Mouse (Mus musculus) heart, embryonic 12.5 days (tissue): ENCODE data around the gene Rnasek. TPM values are rescaled to one million over a fixed set of nuclear protein-coding genes. Genes with fewer than 3 reads are reported as not detected.
A peak's percentile ranks its signal among the peaks of the same experiment; 100 is the strongest.

ENCODE experiments used
- ATAC-seq: fragments of 200-750 bp; cut with Nextera tagmentation; 2 replicates; pipeline ENCODE4 v1.8.0; 2017; ENCODE audit warnings: moderate TSS enrichment, moderate library complexity; ENCODE audit not compliant: insufficient number of reproducible peaks, low FRiP score
- H3K27ac ChIP-seq: fragments of 300-500 bp; sonication (generic); 2 replicates; pipeline ENCODE4 v1.5.1; 2016; ENCODE audit warnings: mild to moderate bottlenecking, moderate library complexity; ENCODE audit not compliant: poor library complexity, severe bottlenecking
- H3K27me3 ChIP-seq: fragments of 300-500 bp; sonication (generic); replicated peaks from 2 replicates; pipeline ENCODE4 v1.6.1; 2016; ENCODE audit warnings: mild to moderate bottlenecking, moderate library complexity
- H3K36me3 ChIP-seq: fragments of 300-500 bp; sonication (generic); 2 replicates; pipeline ENCODE4 v1.6.1; 2016; ENCODE audit warnings: mild to moderate bottlenecking, moderate library complexity
- H3K4me1 ChIP-seq: fragments of 300-500 bp; sonication (generic); replicated peaks from 2 replicates; pipeline ENCODE4 v1.6.1; 2016; ENCODE audit warnings: mild to moderate bottlenecking
- H3K4me2 ChIP-seq: fragments of 300-500 bp; sonication (generic); 2 replicates; pipeline ENCODE4 v1.6.1; 2016; ENCODE audit warnings: mild to moderate bottlenecking, moderate library complexity
- H3K4me3 ChIP-seq: fragments of 300-500 bp; sonication (generic); 2 replicates; pipeline ENCODE4 v1.5.1; 2016; ENCODE audit warnings: mild to moderate bottlenecking
- H3K9ac ChIP-seq: fragments of 300-500 bp; sonication (generic); 2 replicates; pipeline ENCODE4 v1.6.1; 2016; ENCODE audit warnings: mild to moderate bottlenecking, moderate library complexity
- H3K9me3 ChIP-seq: fragments of 300-500 bp; sonication (generic); replicated peaks from 2 replicates; pipeline ENCODE4 v1.6.1; 2016; ENCODE audit warnings: mild to moderate bottlenecking, moderate library complexity
- WGBS: fragments of 180-500 bp; shearing (Covaris S2); methylation state at CpG from one replicate; pipeline ENCODE4 v1.1.7; 2016; 5-methylcytosine and 5-hydroxymethylcytosine counted together
- polyA plus RNA-seq: library from polyadenylated mRNA; unstranded; fragments of >200 nt; fragmentation: Nextera tagmentation; extraction: Ambion mirVana; gene quantifications from 2 replicates; pipeline ENCODE4 v1.2.1, GENCODE M21; 2016

Rnasek gene
- polyA plus RNA-seq, 1 experiment from 2014 or later: 207 TPM

DNA sequence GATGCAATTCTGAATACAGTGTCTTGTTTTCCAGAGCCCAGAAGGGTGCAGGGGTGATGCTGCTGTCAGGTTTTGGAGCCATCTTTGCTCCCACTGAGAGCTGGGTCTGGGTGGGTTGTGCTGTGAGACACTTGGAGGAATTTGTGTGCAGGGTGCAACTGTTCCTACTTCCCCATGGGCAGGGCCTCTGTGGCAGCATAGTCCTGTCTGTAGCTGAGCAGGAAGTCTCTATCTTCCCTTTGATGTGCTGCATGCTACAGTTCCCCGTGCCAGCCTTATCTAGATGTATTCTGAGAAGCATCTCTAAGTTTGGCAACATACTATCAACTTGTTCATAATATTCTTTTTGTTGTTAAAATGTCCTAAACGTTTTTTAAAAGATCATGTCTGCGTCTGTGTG is 25.6 kb upstream of the Rnasek start:
- peaks cover 15% of the 10 kb centered on the region for H3K4me1 ChIP-seq
- H3K9me3 ChIP-seq: peaks cover 2% of the 10 kb centered on the region; the same call in 1 of the 2 replicates
- no peak overlapping the region for H3K4me2 ChIP-seq
- no peaks in the 10 kb centered on the region for H3K36me3 ChIP-seq
- 41% methylated on average over 3 of the region's 3 CpGs for whole genome bisulfite sequencing
- no peak overlapping the region for H3K4me3 ChIP-seq
- H3K27me3 ChIP-seq: no peaks in the 10 kb centered on the region
- no peak overlapping the region for H3K27ac ChIP-seq
- no peak overlapping the region for H3K9ac ChIP-seq
- ATAC-seq: no peak

DNA sequence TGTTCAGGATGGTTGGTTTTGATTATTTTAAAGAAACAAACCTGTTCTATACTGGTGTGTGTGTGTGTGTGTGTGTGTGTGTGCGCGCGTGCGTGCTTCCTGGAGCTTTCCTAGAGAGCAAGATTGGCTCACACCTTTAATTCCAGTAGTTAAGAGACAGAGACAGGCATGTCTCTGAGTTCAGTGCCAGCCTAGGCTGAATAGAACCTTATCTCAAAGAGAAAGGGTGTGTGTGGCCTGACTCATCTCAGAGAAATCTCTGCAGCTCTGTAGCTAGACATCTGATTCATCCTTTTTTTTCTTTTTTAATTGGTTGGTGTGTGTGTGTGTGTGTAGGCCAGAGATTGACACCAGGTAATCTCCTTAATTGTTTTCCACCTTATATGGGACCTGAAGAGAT is 19.4 kb upstream of the Rnasek start:
- no peak overlapping the region for H3K4me2 ChIP-seq
- no peaks in the 10 kb centered on the region for H3K36me3 ChIP-seq
- no peak overlapping the region for H3K27ac ChIP-seq
- H3K27me3 ChIP-seq: peaks cover 31% of the 10 kb centered on the region
- H3K9me3 ChIP-seq: peaks cover 2% of the 10 kb centered on the region; the same call in 1 of the 2 replicates
- no peak for ATAC-seq
- 85% methylated on average over 4 of the region's 4 CpGs for WGBS
- H3K4me3 ChIP-seq: no peak overlapping the region
- H3K4me1 ChIP-seq: peaks cover 10% of the 10 kb centered on the region; the same call in 1 of the 2 replicates
- H3K9ac ChIP-seq: no peak overlapping the region

DNA sequence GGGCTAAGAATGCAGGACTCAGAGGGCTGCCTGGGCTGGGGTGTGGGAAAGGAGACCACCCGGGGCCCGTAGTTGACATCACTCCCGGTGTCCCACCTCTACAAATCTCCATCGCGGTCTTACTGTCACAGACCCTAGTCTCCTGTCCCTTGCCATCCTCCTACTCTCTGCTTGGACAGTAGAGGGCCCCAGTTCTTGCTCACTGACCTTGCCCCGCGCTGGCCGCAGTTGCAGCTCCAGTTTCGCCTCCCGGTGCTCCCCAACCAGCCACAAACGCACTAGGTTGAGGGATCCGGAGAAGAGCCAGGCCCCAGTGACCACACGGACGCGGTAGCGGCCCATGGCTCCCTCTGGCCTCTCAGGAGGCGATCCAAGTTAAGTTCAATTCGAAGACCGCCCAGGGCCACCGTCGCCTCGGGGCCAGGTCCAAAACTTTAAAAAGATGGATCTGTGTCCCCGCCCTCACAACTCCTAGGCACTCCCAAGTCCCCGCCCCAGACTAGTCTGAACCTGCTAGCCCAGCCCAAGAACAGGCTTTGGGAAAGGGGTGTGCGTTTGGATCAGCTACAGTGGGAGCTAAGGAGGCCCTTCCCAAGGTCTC is 15.4 kb upstream of the Rnasek start, which contains the start of gene Alox12:
TSS of gene Alox12 (minus strand) at position 423 of the 601 bp plus-strand sequence.
- peaks cover 10% of the 10 kb centered on the region; the same call in 1 of the 2 replicates for H3K4me1 ChIP-seq
- ATAC-seq: peak; percentile 43; the same call in 1 of the 2 replicates

DNA sequence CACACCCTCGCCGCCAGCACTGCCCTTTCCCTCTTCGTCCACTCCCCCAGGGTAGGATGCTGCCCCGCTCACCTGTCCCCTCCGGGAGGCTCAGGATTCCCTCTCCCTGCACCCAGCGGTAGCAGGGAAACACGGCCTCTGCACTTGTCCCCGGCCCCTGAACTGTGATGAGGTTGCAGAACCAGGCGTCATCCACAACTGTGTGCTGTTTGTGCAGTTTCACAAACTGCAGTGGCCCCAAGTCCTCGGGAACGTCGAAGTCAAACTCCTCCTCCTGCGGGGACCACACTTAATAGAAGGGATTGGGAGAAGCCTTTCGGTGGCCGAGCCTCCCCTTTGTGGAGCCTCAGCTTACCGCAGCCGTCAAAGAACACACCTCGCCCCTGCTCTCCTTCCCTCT is 14.7 kb upstream of the Rnasek start:
- 5% methylated on average over 18 of the region's 18 CpGs for WGBS
- Histone ChIP-seq H3K4me2 (peak overlapping the region; percentile 72), H3K4me3 (peak overlapping the region; percentile 39), H3K9me3 (no peaks in the 10 kb centered on the region), H3K9ac (peak overlapping the region; percentile 42), H3K27me3 (peaks cover 72% of the 10 kb centered on the region), H3K4me1 (peaks cover 10% of the 10 kb centered on the region; the same call in 1 of the 2 replicates), H3K27ac (no peak overlapping the region), H3K36me3 (no peaks in the 10 kb centered on the region)
- ATAC-seq: no peak

More for the DNA sequence above, 15.4 kb upstream of the Rnasek start, which contains the start of gene Alox12:
- no peak within 1 kb of the TSS for H3K27ac ChIP-seq
- peak within 1 kb of the TSS; percentile 39 for H3K4me3 ChIP-seq
- H3K36me3 ChIP-seq: no peaks in the 10 kb centered on the region
- peaks cover 71% of the 10 kb centered on the region for H3K27me3 ChIP-seq
- peak within 1 kb of the TSS; percentile 42 for H3K9ac ChIP-seq
- under 1% methylated on average over 25 of the region's 25 CpGs for WGBS
- no peaks in the 10 kb centered on the region for H3K9me3 ChIP-seq
- peak within 1 kb of the TSS; percentile 72 for H3K4me2 ChIP-seq

DNA sequence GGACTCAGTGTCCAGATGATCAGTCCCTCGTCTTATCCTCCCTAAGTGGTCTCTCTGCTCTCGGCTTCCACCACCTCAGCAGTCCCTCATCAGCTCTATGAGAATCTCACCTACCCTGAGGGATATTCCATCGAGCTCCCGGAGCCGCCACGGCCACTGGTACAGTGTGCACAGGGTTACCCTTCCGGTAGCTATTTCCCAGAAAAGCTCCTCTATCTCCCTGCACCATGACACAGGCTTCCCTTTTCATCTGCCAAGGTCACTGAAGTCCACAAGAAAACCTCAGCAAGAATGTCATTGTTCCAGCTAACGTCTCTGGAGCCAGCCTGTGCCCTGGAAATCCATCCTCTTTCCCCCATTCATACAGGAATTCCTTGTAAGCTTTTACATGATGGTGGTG is 12.2 kb upstream of the Rnasek start:
- no peak overlapping the region for H3K27ac ChIP-seq
- WGBS: 61% methylated on average over 8 of the region's 8 CpGs
- no peak overlapping the region for H3K9ac ChIP-seq
- no peak overlapping the region for H3K4me3 ChIP-seq
- H3K9me3 ChIP-seq: no peaks in the 10 kb centered on the region
- no peaks in the 10 kb centered on the region for H3K36me3 ChIP-seq
- H3K4me1 ChIP-seq: peaks cover 10% of the 10 kb centered on the region; the same call in 1 of the 2 replicates
- ATAC-seq: no peak
- peaks cover 71% of the 10 kb centered on the region for H3K27me3 ChIP-seq
- H3K4me2 ChIP-seq: no peak overlapping the region

DNA sequence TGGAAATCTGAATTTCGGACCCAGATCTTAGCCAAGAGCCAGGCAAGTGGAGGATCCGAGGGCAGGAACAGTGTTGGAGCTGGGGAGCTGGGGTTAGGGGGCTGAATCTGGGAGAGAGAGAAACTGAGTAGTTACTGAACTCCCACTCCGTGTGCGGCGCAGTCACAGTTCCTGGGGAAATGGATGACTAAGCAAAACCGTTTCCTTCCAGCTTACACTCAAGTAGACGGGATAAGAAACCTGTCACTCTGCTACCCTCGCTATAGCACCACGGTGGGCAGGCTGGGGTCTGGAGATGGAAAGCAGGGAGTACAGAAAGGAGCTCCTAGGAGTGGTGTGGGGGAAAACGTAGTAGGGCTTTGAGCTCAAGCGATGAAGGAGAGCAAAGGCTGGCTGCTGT is 10.5 kb upstream of the Rnasek start:
- Histone ChIP-seq H3K4me3 (no peak overlapping the region), H3K27ac (no peak overlapping the region), H3K4me2 (no peak overlapping the region), H3K9me3 (no peaks in the 10 kb centered on the region), H3K4me1 (peaks cover 6% of the 10 kb centered on the region; the same call in 1 of the 2 replicates), H3K9ac (no peak overlapping the region), H3K36me3 (no peaks in the 10 kb centered on the region), H3K27me3 (peaks cover 68% of the 10 kb centered on the region)
- no peak for ATAC-seq
- 52% methylated on average over 11 of the region's 11 CpGs for WGBS

DNA sequence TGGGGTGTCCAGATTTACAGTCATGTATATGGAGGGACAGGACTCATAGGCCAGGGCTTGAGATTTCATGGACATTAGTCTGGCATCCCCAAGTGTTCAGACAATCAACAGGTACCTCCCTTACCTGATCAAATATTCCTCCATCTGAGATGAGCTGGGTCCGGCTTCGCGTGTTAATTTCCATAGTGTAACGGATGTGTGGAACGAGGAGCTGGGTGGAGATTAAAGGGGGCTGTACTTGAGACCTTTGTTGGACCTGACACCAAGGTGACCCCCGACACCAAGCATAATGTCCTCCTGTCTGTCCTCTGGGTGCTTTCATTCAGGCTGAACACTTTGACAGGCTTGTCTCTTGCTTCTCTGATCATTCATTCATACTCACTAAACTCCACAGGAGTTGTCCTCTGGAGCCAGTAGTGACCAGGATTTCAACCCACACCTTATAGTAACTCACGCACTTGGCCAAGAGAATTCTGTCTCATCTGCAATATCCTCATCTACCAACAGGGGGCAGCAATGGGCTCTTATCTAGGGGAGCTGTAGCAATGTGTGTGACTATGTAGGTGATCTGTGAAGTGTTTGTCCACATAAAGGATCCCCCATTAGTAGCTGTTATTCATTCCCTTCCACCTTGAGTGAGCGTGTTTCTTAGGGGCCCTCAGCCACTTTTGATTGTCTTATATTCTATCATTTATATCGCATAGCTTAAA is 7.6 kb upstream of the Rnasek start:
- no peak overlapping the region for H3K4me3 ChIP-seq
- H3K27me3 ChIP-seq: peaks cover 50% of the 10 kb centered on the region
- H3K4me1 ChIP-seq: no peaks in the 10 kb centered on the region
- no peak overlapping the region for H3K4me2 ChIP-seq
- no peaks in the 10 kb centered on the region for H3K36me3 ChIP-seq
- no peaks in the 10 kb centered on the region for H3K9me3 ChIP-seq
- H3K9ac ChIP-seq: no peak overlapping the region
- no peak overlapping the region for H3K27ac ChIP-seq
- ATAC-seq: no peak
- 42% methylated on average over 9 of the region's 9 CpGs for WGBS

DNA sequence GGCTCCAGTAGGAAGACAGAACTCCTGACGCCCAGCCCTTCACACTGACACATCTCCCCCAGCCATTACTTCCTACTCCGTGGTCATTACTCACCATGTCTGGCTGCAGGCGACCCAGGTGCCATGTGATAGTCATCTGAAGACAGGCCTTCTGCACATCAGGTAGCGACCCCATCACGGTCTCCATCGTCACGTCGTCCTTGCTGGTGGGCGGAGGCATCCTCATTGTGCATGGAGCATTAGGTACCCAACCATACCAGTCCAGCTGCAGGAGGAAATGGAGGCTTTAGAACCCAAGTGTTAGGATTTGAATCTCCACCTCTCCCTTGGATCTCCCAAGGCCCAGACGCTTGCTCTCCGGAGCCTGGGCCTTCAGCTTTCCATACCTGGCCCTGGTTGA is 2.9 kb upstream of the Rnasek start:
- 65% methylated on average over 11 of the region's 11 CpGs for WGBS

DNA sequence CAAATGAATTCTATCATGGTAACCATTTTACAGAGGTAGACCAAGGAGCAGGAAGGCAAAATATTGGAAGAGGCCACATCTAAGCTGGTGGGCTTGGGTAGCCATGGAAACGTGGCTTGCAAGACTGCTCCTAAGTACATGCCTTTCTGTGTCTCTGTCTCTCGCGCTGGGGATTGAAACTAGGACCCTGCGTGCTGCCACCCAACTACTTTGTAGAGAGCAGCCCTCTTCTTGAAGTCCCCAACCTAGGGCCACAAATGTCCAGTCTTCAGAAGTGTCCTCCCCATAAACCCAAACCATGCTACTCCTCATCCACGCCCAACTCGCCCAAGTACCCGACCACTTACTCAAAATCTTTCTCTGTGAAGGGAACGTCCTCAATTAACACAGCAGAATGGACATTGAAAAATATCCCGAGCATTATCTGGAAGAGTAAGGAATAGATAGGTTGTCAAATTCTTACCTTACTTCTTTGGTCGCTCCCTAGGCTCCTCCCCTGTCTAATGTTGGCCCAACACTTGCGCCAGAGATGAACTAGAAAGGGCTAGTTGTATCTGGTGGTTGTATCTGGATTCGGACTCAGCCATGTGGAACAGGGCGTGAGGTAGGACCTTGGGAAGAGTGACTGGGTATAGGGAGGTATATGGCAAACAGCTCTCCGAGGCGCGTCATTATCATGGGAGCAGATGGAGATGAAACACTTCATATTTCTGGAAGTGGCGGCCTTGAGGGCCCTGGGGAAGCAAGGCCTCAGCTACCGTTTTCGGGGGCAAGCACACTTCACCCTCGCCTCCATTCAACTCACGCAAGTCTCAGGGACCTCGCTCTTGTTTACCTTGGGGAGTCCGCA is 826 bp downstream of the Rnasek start:
- no peaks in the 10 kb centered on the region; the same call in none of the 2 replicates for H3K27me3 ChIP-seq
- 8% methylated on average over 23 of the region's 23 CpGs for WGBS
- peaks cover 18% of the 10 kb centered on the region for H3K36me3 ChIP-seq
- peak overlapping the region; percentile 95 for H3K4me3 ChIP-seq
- H3K27ac ChIP-seq: peak overlapping the region; percentile 91
- peak overlapping the region; percentile 95 for H3K9ac ChIP-seq
- H3K4me1 ChIP-seq: peaks cover 33% of the 10 kb centered on the region
- peak overlapping the region; percentile 94 for H3K4me2 ChIP-seq
- ATAC-seq: no peak
- H3K9me3 ChIP-seq: no peaks in the 10 kb centered on the region

More for the DNA sequence above, 2.9 kb upstream of the Rnasek start:
- Histone ChIP-seq H3K36me3 (no peaks in the 10 kb centered on the region), H3K4me2 (no peak overlapping the region), H3K27me3 (peaks cover 17% of the 10 kb centered on the region), H3K4me1 (peaks cover 16% of the 10 kb centered on the region), H3K9ac (peak overlapping the region; percentile 12; the same call in 1 of the 2 replicates), H3K4me3 (no peak overlapping the region), H3K27ac (no peak overlapping the region), H3K9me3 (no peaks in the 10 kb centered on the region)
- no peak for ATAC-seq

DNA sequence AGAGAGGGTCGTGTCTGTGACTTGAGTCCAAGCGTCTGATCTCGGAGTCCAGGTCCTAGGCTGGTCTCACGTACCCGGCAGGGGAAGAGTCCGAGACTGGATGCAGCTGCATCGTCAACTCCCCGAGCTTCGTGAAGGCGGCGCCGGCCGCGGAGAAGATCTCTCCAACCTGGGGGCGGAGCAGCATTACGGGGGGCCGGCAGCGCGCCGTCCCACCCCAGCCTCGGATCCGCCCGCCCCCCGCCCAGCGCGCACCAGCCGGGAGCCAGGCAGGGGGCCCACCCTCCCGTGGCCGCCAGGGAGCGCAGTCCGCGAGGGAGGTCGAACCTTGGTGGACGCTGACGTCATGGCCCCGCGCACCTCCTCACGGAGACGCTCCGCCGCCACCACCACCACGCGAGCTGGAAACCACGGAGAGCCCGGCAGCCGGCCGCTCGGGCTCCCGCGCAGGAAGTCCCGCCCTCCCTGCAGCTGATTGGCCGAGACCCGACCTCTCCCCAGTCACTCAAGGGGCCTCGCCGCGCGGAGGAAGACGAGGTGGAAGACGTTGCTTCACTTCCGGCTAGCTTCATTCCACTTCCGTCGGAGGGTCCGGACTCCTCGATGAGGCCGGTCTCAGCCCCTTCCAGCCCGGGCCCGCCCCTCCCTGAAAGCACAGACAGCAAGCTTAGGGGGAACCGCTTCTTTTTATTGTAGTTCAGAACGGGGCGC is 2.0 kb downstream of the Rnasek start, which contains the start of gene 0610010K14Rik:
TSS of gene 0610010K14Rik (minus strand) at position 458 of the 711 bp plus-strand sequence.
- Histone ChIP-seq H3K27ac (peak within 1 kb of the TSS; percentile 91), H3K9me3 (no peaks in the 10 kb centered on the region), H3K4me1 (peaks cover 40% of the 10 kb centered on the region), H3K4me2 (peak within 1 kb of the TSS; percentile 94), H3K27me3 (no peaks in the 10 kb centered on the region; the same call in 1 of the 2 replicates), H3K9ac (peak within 1 kb of the TSS; percentile 95), H3K36me3 (peaks cover 18% of the 10 kb centered on the region), H3K4me3 (peak within 1 kb of the TSS; percentile 95)
- peak; percentile 94 for ATAC-seq
- under 1% methylated on average over 70 of the region's 70 CpGs for WGBS
